Mouse (Mus musculus) E14TG2a.4 (cell line): ENCODE measurements around the gene Tubb4a.
A peak's percentile ranks its signal among the peaks of the same experiment; 100 is the strongest.
"Not testable (repeated sequence)": the region's sequence is repeated elsewhere in the genome, so short reads cannot be mapped to it uniquely, and the experiment has no call there.

Experiments used
- H3K27me3 ChIP-seq: 2 replicates; pipeline ENCODE4 v1.6.1; 2014; ENCODE audit warnings: low read length, control low read depth; ENCODE audit not compliant: insufficient read depth
- H3K36me3 ChIP-seq: 2 replicates; pipeline ENCODE4 v1.6.1; 2014; ENCODE audit warnings: low read length, control low read depth; ENCODE audit not compliant: insufficient read depth
- H3K4me1 ChIP-seq: replicated peaks from 2 replicates; pipeline ENCODE4 v1.6.1; 2014; ENCODE audit warnings: low read depth, low read length, control low read depth
- H3K4me3 ChIP-seq: replicated peaks from 2 replicates; pipeline ENCODE4 v1.5.1; 2014; ENCODE audit warnings: mild to moderate bottlenecking, low read length
- H3K9me3 ChIP-seq: 2 replicates; pipeline ENCODE4 v1.6.1; 2014; ENCODE audit warnings: low read length, control low read depth
- CTCF ChIP-seq: conservative IDR thresholded peaks from 2 replicates; pipeline ENCODE4 v1.5.1; 2014; ENCODE audit warnings: low read length
- NANOG ChIP-seq: IDR thresholded peaks from 2 replicates; pipeline ENCODE4 v1.6.1; 2014; ENCODE audit warnings: borderline replicate concordance, low read length, mixed read lengths
- POU5F1 ChIP-seq: IDR thresholded peaks from 2 replicates; pipeline ENCODE4 v1.6.1; 2014; ENCODE audit warnings: low read length, borderline replicate concordance

Gene Tubb4a

GRCm38 (mm10) chr17:57087049-57087832 lies at the start of gene Tubb4a:
TSS of gene Tubb4a (minus strand) at chr17:57087782.
- TF ChIP-seq POU5F1 (no peak), CTCF (no peak), NANOG (no peak)

GRCm38 (mm10) chr17:57135635-57136034 lies 48.1 kb upstream of the Tubb4a start:
- TF ChIP-seq POU5F1: no peak
- no peak for TF ChIP-seq CTCF
- no peak for TF ChIP-seq NANOG
- Histone ChIP-seq H3K27me3 (peaks cover 35% of the 10 kb centered on the region), H3K36me3 (no peaks in the 10 kb centered on the region), H3K4me3 (no peak overlapping the region), H3K9me3 (no peaks in the 10 kb centered on the region), H3K4me1 (peaks cover 6% of the 10 kb centered on the region)

More at GRCm38 (mm10) chr17:57087049-57087832, at the start of gene Tubb4a:
- Histone ChIP-seq H3K4me3 (peak within 1 kb of the TSS; percentile 69), H3K4me1 (peaks cover 12% of the 10 kb centered on the region), H3K9me3 (no peaks in the 10 kb centered on the region), H3K27me3 (peaks cover 78% of the 10 kb centered on the region), H3K36me3 (no peaks in the 10 kb centered on the region)

GRCm38 (mm10) chr17:57134693-57135092 lies 47.1 kb upstream of the Tubb4a start:
- TF ChIP-seq CTCF (no peak), POU5F1 (no peak), NANOG (no peak)
- H3K36me3 ChIP-seq: no peaks in the 10 kb centered on the region
- H3K4me3 ChIP-seq: no peak overlapping the region
- H3K27me3 ChIP-seq: peaks cover 26% of the 10 kb centered on the region
- no peaks in the 10 kb centered on the region for H3K9me3 ChIP-seq
- H3K4me1 ChIP-seq: peaks cover 6% of the 10 kb centered on the region

- not testable (repeated sequence) for H3K4me3 ChIP-seq, H3K4me1 ChIP-seq, H3K36me3 ChIP-seq, H3K9me3 ChIP-seq
- peaks cover 25% of the 10 kb centered on the region for H3K27me3 ChIP-seq
Measured at GRCm38 (mm10) chr17:57134021-57134420, 46.4 kb upstream of the Tubb4a start.

GRCm38 (mm10) chr17:57131793-57132192 lies 44.2 kb upstream of the Tubb4a start:
- Histone ChIP-seq H3K36me3 (no peaks in the 10 kb centered on the region), H3K4me1 (peaks cover 6% of the 10 kb centered on the region), H3K4me3 (no peak overlapping the region), H3K27me3 (peaks cover 22% of the 10 kb centered on the region), H3K9me3 (no peaks in the 10 kb centered on the region)
- no peak for TF ChIP-seq CTCF
- no peak for TF ChIP-seq POU5F1
- no peak for TF ChIP-seq NANOG

GRCm38 (mm10) chr17:57125853-57126622 lies 38.5 kb upstream of the Tubb4a start:
- TF ChIP-seq CTCF (no peak), NANOG (no peak), POU5F1 (no peak)
- 0 out of 2 replicates have a peak, but pooled peaks cover 2% of the 10 kb centered on the region for H3K36me3 ChIP-seq
- no peak overlapping the region for H3K4me3 ChIP-seq
- peaks cover 6% of the 10 kb centered on the region; the same call in 1 of the 2 replicates for H3K27me3 ChIP-seq
- peaks cover 32% of the 10 kb centered on the region for H3K4me1 ChIP-seq
- peaks cover 7% of the 10 kb centered on the region; the same call in 1 of the 2 replicates for H3K9me3 ChIP-seq

GRCm38 (mm10) chr17:57124792-57125191 lies 37.2 kb upstream of the Tubb4a start:
- peaks cover 39% of the 10 kb centered on the region for H3K4me1 ChIP-seq
- H3K9me3 ChIP-seq: peaks cover 7% of the 10 kb centered on the region; the same call in 1 of the 2 replicates
- 0 out of 2 replicates have a peak, but pooled peaks cover 2% of the 10 kb centered on the region for H3K36me3 ChIP-seq
- no peak overlapping the region for H3K4me3 ChIP-seq
- no peak for TF ChIP-seq CTCF
- no peak for TF ChIP-seq NANOG
- no peak for TF ChIP-seq POU5F1
- peaks cover 6% of the 10 kb centered on the region; the same call in 1 of the 2 replicates for H3K27me3 ChIP-seq
